Mouse (Mus musculus) frontal cortex, postnatal 25 days (tissue): ENCODE measurements around the gene Ubald2.
"Not testable (repeated sequence)": the region's sequence is repeated elsewhere in the genome, so short reads cannot be mapped to it uniquely, and the experiment has no call there.

Experiments
- DNase-seq, 2 experiments: peaks; one replicate each; pipeline ENCODE4 v3.0.0; 2022; ENCODE audit warnings: low spot score in 2 of 2

Ubald2 gene

GRCm38 (mm10) chr11:116416196-116416943, 17.5 kb upstream of the Ubald2 start:
- no peak for DNase-seq

- no peak for DNase-seq
Observed at GRCm38 (mm10) chr11:116417054-116417453, 16.8 kb upstream of the Ubald2 start.

- DNase-seq, result no peak
Observed at GRCm38 (mm10) chr11:116418194-116418840, 15.6 kb upstream of the Ubald2 start.

GRCm38 (mm10) chr11:116418841-116419462, 14.9 kb upstream of the Ubald2 start:
- no peak for DNase-seq

- no peak for DNase-seq
Observed at GRCm38 (mm10) chr11:116421102-116421501, 12.8 kb upstream of the Ubald2 start.

GRCm38 (mm10) chr11:116422562-116422961, 11.3 kb upstream of the Ubald2 start:
- DNase-seq, result no peak

GRCm38 (mm10) chr11:116423214-116423613, 10.7 kb upstream of the Ubald2 start:
- DNase-seq, result no peak

GRCm38 (mm10) chr11:116423782-116424620, 9.9 kb upstream of the Ubald2 start:
- no peak for DNase-seq

- no peak for DNase-seq
Observed at GRCm38 (mm10) chr11:116424621-116425407, 9.1 kb upstream of the Ubald2 start.

- DNase-seq, result not testable (repeated sequence)
Observed at GRCm38 (mm10) chr11:116426328-116426727, 7.6 kb upstream of the Ubald2 start.

- no peak for DNase-seq
Observed at GRCm38 (mm10) chr11:116426852-116427575, 6.9 kb upstream of the Ubald2 start.

GRCm38 (mm10) chr11:116428872-116429859, 4.7 kb upstream of the Ubald2 start:
- DNase-seq, result no peak

GRCm38 (mm10) chr11:116429862-116430613, 3.9 kb upstream of the Ubald2 start:
- no peak for DNase-seq

- no peak for DNase-seq
Observed at GRCm38 (mm10) chr11:116430723-116431427, 3.0 kb upstream of the Ubald2 start.

- no peak for DNase-seq
Observed at GRCm38 (mm10) chr11:116431428-116432077, 2.3 kb upstream of the Ubald2 start.

GRCm38 (mm10) chr11:116432127-116432526, 1.8 kb upstream of the Ubald2 start:
- DNase-seq, result no peak

GRCm38 (mm10) chr11:116432593-116433355, 1.1 kb upstream of the Ubald2 start:
- DNase-seq, result no peak
